Mouse (Mus musculus): ENCODE measurements around the gene Zmiz2.
"Not testable (repeated sequence)": the region's sequence is repeated elsewhere in the genome, so short reads cannot be mapped to it uniquely, and the experiment has no call there.

Gene Zmiz2

DNA sequence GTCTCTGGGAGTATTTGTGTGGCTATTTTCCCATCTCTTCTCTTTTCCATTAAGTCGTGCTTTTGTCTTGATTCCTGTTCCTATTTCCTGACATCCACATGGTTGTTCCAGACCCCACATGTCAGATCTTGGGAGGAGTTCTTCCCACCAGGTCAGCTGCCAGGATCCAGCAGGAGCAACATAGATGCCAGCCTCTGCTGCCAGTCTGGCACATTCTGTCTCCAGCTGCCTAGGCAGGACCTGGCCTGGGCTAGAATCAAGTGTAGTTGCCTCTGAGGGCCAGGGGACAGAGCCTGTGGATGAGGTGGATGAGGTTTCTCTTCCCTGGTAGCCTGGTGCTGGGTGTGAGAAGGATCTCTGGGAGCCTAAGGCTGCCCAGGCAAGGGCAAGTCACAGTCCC, 5.0 kb downstream of the Zmiz2 start:
- ATAC-seq (ENCODE audit: insufficient number of reproducible peaks, low FRiP score, low TSS enrichment), result no peak

DNA sequence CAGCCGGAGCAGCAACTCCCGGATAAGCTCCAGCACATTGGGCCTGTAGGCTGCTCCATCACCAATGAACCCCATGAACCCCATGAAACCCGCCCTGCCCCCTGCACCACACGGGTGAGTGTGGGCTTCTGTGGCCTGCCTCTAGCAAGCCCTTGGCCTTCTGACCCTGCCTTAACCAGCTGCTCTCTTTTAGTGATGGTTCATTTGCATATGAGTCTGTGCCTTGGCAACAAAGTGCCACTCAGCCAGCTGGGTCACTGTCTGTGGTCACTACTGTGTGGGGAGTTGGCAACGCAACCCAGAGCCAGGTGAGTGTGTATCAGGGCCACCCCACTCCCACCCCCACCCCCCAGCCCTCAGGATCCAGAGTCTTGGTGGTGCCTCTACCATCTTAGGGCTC, 6.7 kb downstream of the Zmiz2 start:
- no peak for ATAC-seq (ENCODE audit: insufficient number of reproducible peaks, low FRiP score, low TSS enrichment)

DNA sequence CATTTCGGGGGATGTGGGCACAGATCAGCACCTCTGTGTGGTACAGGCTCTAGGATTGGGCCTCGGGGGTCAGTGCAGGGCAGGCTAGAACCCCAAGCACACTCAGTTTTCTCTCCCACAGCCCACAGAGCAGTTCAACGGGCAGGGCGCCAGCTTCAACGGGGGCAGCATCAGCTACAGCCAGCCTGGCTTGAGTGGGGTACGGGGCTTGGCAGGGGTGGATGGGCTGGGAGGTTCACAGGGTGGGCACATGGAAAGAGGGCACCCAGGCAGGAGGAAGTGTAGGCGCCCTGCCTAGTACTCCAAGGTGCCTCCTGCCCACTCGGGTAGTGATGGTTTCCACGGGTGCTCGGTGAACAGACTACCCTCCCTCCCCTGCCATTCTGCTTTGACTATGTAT, 9.3 kb downstream of the Zmiz2 start:
- ATAC-seq (ENCODE audit: insufficient number of reproducible peaks, low FRiP score, low TSS enrichment), result no peak

DNA sequence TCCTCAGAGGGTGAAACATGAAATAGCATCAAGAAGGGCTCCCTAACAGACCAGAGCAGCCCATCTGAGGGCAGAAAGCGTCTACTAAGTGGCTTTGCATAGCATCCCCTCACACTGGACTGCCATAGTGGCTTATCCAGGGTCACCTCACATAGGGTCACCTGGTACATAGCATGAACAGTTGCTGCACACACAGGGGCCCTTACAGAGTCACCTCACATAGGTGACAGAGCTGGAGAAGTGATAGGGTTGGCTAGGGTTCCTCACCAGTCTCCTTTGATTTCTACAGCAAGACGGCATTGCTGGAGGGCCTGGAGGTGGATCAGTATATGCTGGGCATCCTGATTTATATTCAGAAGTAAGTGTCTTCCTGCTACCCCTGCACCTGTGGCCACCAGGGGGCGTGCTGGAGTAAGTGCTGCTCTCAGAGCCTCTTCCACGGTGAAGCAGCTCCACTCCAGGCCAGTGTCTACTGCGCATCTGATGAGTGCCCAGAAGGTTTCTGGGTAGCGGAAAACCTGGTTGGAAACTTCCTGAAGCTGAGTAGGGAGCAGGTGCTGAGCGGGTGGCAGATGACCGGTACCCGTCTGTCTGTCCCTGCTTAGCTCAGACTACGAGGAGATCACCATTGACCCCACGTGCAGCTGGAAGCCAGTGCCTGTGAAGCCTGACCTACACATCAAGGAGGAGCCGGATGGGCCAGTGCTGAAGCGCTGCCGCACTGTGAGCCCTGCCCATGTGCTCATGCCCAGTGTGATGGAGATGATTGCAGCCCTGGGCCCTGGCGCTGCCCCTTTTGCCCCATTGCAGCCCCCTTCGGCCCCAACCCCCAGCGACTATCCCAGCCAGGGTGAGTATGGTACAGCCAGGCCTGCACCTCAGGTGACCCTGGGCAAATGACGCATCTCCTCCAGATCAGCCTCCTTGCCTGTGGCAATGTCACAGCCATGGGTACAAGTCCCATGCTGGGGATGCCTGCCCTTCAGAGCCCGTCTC, 13.9 kb downstream of the Zmiz2 start:
- no peak for ATAC-seq (ENCODE audit: insufficient number of reproducible peaks, low FRiP score, low TSS enrichment)

DNA sequence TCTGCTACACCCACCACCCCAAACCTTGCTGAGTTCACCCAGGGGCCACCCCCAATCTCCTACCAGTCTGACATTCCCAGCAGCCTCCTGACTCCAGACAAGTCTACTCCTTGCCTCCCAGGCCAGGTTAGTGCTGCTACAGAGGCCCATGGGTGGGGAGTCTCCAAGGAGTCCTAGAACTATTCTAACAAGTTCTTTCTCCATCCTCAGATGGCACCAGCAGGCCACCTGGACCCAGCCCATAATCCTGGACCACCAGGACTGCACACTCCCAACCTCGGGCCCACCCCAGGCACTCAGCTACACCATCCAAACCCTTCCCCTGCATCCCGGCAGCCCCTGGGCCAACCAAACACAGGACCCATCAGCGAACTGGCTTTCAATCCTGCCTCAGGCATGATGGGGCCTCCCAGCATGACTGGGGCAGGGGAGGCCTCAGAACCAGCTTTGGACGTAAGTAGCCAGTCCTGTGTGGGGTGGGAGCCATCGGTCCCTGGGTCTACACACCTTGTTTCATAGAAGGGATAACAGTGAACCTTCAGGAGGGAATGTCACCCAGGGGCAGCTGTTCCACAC, 15.0 kb downstream of the Zmiz2 start:
- ATAC-seq (ENCODE audit: insufficient number of reproducible peaks, low FRiP score, low TSS enrichment), result no peak

DNA sequence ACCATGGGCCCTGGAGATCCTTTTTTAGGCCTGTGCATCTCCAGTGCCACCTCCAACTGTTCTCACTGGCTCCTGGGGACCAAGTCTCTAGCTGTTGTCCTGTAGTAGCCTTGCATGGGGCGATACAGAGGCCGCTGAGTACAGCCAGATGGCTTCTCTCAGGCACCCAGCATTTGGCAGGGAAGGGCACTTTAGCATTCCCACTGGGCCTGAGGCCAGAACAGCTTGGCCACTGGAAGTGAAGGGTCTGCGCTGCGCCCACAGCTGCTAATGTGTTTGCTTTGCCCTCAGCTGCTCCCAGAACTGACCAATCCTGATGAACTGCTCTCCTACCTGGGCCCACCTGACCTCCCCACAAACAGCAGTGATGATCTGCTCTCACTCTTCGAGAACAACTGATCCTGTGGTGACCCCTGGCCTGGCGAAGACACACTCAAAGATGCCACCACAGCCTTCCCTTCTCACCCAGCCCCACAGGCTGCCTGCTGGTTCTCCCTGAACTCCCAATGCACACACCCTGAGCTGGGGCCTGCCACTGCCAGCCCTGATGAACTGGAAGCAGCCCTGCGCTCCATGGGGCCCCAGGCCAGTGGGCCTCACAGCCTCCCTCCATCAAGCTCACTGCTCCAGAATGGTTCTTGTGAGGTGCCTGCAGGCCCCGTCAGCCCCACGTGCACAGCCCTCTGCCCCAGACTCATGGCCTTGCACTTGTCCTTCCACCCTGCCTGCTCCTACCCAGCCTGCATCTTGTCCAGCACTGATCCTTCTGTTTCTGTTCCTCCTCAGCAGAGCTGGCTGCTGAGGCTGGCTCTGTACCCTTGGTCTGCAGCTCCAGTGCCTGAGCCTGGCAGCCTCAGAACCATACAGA, 16.1 kb downstream of the Zmiz2 start:
- ATAC-seq (ENCODE audit: insufficient number of reproducible peaks, low FRiP score, low TSS enrichment), result no peak

DNA sequence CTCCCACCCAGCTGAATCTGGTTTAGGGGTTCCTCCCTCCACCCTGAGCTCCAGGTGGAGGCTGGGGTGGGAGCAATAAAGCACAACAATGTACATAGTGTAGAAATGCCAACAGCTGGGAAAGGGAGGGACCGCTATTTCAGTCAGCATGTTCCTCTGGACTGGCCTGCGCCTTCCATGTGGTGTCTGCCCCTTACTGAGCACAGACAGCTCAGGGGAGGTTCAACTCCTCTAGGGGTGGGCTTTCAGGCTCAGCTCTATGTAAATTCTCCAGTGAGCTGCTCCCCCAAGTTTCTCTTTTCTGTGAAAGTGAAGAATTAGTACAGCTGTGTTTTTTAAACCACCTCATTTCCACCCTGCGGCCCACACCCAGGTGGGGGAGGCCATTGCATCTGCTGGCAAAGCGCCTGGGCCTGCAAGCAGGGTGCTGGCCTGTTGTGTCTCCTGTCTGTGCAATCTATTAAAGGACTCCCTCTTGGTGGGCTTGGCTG, 16.8 kb downstream of the Zmiz2 start:
- no peak for ATAC-seq (ENCODE audit: insufficient number of reproducible peaks, low FRiP score, low TSS enrichment)

DNA sequence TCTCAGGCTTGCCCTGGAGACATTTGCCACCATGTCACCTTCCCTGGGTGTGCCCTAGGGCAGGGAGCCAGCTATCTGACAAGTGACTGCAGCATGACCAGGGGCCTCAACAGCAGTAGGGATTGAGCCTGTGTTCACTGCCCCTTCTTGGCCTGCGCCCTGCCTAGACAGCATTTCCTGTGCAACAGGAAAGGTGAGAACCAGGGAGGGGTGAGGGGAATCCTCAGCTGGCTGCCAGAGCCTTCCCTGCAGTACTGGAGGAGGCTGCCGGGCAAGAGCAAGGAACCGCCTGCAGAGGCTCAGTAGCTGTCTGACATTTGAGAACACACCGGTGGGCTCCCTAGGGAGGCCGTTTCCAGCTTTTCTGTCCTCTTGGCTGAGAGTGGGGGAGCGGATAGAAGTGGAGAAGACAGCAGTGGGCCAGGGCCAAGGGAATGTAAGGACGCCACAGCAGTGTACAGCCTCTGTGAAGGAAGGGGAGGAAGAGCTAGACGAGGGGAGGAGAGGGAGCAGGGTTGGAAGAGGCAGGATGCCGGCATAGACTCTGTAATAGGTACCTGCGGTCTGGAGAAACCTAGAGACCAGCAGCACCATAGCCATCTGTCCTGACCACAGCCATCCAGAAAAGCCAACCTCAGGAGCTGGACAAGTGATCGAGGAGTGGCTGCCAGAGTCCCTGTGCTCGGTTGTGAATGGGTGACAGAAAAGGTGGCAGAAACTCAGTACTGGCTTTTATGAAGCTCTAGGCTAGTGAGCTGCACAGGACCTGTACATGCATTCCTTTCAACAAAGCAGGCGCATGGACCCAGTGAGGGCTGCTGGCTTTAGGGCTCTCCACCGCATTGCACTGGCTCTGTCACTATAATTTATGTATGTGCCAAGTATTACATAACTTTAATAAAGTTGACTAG, 17.6 kb downstream of the Zmiz2 start:
- ATAC-seq (ENCODE audit: insufficient number of reproducible peaks, low FRiP score, low TSS enrichment), result peak; percentile 36

DNA sequence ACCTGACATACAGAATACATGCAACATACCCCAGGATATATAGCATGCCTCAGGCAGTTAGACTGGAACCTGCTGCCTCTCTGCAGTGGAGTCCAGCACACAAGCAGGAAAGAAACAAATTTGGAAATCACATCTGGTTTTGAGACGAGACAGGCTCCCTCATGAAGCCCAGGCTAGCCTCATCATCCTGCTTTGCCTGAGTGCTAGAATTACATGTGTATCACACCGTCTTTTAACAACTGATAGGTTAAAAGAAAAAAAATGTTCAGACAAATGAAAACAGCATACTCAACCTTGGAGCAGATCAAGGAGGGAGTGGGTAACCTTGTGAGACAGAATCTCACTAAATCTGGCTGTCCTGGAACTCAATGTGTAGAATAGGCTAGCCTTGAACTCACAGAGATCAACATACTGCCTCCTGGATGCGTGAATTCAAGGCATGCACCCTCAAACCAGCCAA, 18.3 kb downstream of the Zmiz2 start:
- ATAC-seq (ENCODE audit: insufficient number of reproducible peaks, low FRiP score, low TSS enrichment), result no peak

DNA sequence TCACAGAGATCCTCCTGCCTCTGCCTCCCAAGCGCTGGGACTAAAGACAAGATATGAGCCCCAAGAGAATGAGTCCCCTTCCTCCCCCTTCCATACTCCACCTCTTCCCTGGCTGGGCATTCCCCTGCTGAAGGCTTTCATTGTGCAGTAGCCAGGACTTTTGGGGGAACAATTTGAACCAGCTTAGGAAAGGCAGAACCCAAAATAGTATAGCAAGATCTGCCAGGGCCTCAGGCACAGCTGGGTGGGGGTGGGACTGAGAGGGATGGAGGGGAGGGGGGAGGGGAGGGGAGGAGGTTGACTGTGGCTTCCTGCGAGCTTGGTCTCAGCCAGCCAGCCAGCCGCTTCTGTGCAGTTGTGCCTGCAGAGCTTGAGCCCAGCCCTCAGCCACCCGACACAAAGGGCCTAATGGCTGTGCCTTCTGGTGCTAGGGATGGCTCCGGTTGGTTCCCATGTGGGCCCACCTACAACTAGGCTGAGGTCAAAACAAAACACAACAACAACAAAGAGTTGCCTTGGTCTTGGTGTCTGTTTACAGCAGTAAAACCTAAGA, 21.3 kb downstream of the Zmiz2 start:
- ATAC-seq (ENCODE audit: insufficient number of reproducible peaks, low FRiP score, low TSS enrichment), result no peak

DNA sequence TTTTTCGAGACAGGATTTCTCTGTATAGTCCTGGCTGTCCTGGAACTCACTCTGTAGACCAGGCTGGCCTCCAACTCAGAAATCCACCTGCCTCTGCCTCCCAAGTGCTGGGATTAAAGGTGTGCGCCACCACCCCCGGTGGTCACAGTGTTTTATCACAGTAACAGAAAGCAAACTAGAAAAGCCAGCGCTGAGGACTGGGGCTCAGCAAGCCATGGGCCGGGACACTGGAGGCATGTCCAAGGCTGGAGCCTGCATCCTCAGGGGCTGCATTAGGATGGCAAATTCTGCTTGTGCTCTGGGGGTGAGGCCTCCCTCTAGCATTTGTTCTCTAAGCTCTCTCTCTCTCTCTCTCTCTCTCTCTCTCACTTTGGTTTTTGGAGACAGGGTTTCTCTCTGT, 21.9 kb downstream of the Zmiz2 start:
- not testable (repeated sequence) for ATAC-seq (ENCODE audit: insufficient number of reproducible peaks, low FRiP score, low TSS enrichment)

DNA sequence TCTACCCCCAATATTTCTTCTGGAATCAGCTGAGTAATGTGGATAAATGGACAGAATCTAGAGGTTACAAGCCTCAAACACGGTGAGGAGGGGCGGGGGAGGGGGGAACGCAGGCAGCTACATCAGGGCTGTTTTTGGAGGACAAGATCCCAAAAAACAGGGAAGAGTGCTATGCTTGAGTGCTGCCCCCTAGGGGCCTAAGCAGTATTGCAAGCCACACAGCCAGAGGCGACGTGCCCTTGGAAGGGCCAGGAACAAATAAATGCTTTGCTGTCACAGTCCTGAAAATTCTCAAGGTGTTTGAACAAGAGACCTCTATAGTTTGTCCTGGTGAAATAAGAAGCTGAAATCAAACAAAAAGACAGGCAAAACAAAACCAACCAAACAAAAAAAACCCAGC, 22.8 kb downstream of the Zmiz2 start:
- no peak for ATAC-seq (ENCODE audit: insufficient number of reproducible peaks, low FRiP score, low TSS enrichment)

DNA sequence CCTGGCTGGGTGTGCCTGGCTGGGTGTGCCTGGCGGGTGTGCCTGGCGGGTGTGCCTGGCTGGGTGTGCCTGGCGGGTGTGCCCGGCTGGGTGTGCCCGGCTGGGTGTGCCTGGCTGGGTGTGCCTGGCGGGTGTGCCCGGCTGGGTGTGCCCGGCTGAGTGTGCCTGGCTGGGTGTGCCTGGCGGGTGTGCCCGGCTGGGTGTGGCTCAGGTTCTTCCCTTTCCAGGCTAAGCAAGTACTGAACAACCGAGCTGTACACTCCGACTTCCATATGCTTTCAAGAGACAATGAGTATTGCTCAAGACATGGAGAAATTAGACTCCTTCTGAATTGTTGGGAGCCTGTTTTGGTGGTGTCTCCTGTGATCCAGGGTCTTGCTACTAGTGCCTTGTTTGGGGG, 24.4 kb downstream of the Zmiz2 start:
- ATAC-seq (ENCODE audit: insufficient number of reproducible peaks, low FRiP score, low TSS enrichment), result no peak

DNA sequence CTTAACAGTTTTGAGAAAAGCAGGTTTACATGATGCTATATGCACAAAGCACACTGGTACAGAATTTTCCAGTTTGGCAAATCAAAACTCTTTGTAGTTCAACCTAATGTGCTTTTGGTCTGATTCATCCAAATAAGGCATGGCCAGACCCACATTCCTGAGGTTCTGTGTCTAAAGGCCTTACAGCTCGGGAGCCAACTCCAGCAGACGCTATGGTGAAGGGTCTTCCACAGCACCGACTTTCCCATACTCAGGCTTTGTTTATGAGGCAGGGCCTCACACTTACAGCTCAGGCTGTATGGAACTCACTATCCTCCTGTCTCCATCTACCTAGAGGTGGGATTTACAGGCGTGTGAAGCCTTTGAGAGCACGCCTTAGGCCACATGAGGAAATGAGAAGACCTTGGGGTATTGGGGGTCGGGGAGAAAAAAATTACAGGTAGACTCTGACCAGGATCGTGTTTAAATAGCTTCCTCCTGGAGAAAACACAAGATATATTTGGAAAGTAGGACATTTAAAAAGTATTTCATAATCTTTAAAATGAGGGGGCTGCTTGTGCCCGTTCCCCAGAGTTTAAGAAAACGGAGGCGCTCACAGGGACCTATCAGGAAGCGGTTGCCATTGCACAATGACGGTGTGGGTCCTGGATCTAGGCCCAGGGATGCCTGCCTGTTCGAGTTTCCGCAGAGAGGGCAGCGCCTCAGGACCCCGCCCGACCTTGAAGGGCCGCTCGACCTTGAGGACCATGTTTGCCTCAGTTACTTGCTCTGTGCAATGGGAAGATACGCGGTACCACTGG, 26.1 kb downstream of the Zmiz2 start, which contains the start of gene Ppia:
TSS of gene Ppia (plus strand) at position 693 of the 800 bp plus-strand sequence.
- peak; percentile 21 for ATAC-seq (ENCODE audit: insufficient number of reproducible peaks, low FRiP score, low TSS enrichment)

DNA sequence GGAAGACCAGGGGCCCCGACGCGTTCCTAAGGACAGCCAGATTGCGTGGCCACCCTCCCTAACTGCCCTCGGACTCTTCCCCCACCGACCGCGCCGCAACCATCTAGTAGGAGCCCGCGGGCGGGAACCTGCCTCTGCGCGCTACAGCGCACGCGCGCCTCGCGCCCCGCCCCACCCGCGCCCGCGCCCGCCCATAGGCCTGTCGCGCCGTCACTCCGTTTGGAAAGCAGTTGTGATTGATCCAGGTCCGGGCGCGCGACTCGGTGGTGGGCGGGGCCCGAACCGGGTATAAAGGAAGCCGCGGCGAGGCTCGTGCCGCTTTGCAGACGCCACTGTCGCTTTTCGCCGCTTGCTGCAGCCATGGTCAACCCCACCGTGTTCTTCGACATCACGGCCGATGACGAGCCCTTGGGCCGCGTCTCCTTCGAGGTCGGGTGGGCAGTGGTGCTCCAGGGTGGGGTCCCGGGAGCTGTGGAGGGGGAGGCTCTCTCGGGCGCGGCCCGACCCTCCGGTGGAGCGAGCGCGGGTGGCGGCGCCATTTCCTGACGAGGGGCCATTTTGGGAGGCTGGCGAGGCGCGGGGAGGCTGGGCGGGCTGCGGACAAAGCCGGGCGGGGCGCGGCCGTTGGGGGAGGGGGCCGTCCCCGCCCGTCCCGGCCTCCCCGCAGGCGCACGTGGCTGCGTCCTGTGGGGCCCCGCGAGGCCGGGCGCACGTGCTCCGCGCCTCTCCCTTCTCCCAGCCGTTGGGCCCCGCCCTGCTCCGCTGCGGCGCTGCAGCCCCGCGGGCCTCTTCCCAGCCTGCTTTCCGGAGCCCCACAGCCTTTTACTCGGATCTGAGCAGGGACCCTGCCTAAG, 26.9 kb downstream of the Zmiz2 start:
- peak; percentile 84 for ATAC-seq (ENCODE audit: insufficient number of reproducible peaks, low FRiP score, low TSS enrichment)

DNA sequence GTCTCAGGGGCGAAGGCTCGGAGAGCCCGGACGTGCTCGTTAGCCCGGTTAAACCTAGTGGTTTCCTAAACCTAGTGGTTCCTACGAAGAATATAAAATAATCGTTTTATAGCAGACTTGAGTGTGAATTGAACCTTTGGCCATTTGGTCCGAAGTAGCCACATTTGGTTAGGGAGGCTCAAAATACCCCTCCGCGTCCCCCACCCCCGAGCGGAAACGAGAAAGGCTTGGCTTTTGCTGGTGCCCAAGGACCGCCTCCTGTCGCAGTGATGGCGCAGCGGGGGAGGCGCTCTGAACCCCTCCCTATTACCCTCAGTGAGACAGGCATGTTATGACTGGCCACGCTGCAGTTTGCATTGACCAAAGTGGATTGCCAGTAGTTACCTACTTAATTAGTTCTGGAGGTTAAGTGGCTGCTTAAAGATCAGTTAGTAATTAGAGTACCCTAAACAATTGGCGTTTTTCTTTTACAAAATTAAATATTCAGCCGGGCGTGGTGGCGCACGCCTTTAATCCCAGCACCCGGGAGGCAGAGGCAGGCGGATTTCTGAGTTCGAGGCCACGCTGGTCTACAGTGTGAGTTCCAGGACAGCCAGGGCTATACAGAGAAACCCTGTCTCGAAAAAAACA, 27.6 kb downstream of the Zmiz2 start:
- ATAC-seq (ENCODE audit: insufficient number of reproducible peaks, low FRiP score, low TSS enrichment), result peak; percentile 36; the same call in 1 of the 2 replicates

DNA sequence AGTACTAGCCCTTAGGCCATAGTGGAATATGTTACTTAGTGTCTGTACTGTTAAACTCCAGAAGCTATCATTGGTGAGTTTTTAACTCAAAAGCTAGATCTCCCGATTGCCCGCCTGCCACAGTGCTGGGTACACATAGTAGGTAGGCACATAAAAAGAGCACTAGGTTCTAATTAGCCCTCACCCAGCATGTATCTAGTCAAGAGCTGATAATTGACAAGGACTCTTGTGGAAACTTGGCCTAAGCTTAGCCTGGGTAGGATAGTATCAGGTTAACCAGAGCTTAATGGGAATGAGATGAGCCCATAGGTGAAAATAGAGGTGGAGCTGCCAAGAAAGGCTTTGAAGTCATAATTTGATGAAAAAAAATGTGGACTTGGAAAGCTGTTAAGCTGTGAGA, 28.2 kb downstream of the Zmiz2 start:
- no peak for ATAC-seq (ENCODE audit: insufficient number of reproducible peaks, low FRiP score, low TSS enrichment)
